Mouse (Mus musculus): ENCODE measurements around the gene Smpd3. TPM values are rescaled to one million over a fixed set of nuclear protein-coding genes. Genes with fewer than 3 reads are reported as not detected.
A peak's percentile ranks its signal among the peaks of the same experiment; 100 is the strongest.

The Smpd3 gene
- polyA plus RNA-seq, 1 experiment from 2014 or later: 2.5 TPM

DNA sequence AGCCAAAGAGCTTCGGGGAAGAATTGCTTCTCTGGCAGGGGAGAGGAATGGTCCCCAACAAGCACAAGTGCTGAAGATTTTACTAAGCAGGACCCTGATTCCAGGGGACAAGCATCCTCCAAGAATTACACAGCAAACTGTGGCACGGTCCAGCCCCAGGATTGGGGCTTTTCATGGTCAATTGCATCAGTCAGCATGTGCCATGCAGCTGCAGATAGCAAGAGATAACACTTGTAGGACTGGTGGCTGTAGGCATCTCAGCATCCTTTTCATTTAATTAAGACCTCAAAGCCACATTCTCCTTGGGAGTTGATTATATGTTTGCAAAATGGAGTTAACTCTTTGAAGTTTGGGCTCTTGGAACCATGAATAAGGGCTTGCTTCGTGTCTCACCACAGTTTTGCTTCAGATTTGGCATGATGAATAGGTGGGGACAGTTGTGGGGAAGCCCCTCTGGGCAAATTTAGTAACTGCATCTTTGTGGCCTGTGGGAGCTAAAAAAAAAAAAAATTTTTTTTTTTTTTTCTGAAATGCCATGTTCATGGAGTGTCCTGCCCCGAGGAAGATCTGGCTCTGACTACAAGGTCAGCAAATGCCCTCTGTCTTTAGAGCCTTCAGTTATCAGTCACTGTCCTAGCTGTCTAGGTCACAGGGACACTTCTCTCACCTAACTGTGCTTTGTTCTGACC lies 22.0 kb upstream of the Smpd3 start:
- ATAC-seq (ENCODE audit: insufficient number of reproducible peaks, low FRiP score): no peak
- H3K4me3 ChIP-seq: no peak overlapping the region
- 46% methylated on average over 4 of the region's 4 CpGs for WGBS

DNA sequence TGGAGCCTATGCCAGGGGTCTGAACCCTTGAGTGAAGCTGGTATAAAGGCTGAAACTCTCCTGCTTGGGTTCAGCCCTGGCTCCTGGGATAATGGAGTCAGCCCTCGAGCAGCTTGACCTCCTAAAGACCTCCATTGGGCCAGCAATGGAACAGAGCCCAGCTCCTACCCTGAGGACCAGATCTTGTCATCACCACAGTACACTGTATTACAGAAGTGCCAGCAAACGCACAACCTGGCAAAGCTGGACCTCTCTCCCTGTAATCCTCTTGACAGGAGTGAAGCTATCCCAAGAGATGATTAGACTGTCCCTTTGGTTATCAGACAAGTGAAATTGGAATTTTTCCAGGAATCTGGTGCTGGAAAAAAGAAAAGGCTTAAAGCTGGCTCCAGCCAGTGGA lies 13.3 kb upstream of the Smpd3 start:
- H3K36me3 ChIP-seq: no peaks in the 10 kb centered on the region
- H3K4me2 ChIP-seq: no peak overlapping the region
- H3K4me3 ChIP-seq: no peak overlapping the region
- no peaks in the 10 kb centered on the region for H3K9me3 ChIP-seq (replicated peaks)
- no peak overlapping the region for H3K27ac ChIP-seq (ENCODE audit: poor library complexity, severe bottlenecking)
- peaks cover 19% of the 10 kb centered on the region; the same call in 1 of the 2 replicates for H3K4me1 ChIP-seq (replicated peaks)
- no peak overlapping the region for H3K9ac ChIP-seq
- 14% methylated on average over 2 of the region's 2 CpGs for WGBS
- ATAC-seq (ENCODE audit: insufficient number of reproducible peaks, low FRiP score): peak; percentile 39; the same call in 1 of the 2 replicates
- H3K27me3 ChIP-seq (replicated peaks): no peaks in the 10 kb centered on the region

More for the DNA sequence above, 22.0 kb upstream of the Smpd3 start:
- no peaks in the 10 kb centered on the region for H3K36me3 ChIP-seq
- no peaks in the 10 kb centered on the region for H3K4me1 ChIP-seq (replicated peaks)
- no peaks in the 10 kb centered on the region for H3K9me3 ChIP-seq (replicated peaks)
- H3K4me2 ChIP-seq: no peak overlapping the region
- no peak overlapping the region for H3K9ac ChIP-seq
- H3K27ac ChIP-seq (ENCODE audit: poor library complexity, severe bottlenecking): no peak overlapping the region
- H3K27me3 ChIP-seq (replicated peaks): no peaks in the 10 kb centered on the region

DNA sequence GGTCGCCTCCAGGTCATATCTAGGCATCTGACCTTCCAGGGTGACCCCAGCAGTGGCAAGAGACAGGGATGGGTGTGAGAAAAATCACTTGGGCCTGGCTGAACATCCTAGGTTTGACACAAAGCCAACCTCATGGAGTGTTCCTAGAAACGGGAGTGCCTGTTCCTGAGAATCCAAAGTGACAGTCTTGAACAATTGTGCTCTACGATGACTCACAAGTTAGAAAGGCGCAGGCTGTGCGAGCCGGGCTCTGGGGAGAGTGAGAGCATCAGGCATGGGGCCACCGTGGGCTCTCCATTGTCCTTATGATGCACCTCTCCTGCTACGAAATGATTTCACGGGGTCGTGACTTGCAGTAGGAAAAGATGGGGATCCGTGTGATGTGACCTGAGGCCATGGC lies 11.6 kb upstream of the Smpd3 start:
- H3K9me3 ChIP-seq (replicated peaks): no peaks in the 10 kb centered on the region
- H3K27me3 ChIP-seq (replicated peaks): 0 out of 2 replicates have a peak, but pooled peaks cover 4% of the 10 kb centered on the region
- WGBS: 58% methylated on average over 11 of the region's 11 CpGs
- no peak overlapping the region for H3K9ac ChIP-seq
- ATAC-seq (ENCODE audit: insufficient number of reproducible peaks, low FRiP score): no peak
- no peak overlapping the region for H3K4me3 ChIP-seq
- no peak overlapping the region for H3K27ac ChIP-seq (ENCODE audit: poor library complexity, severe bottlenecking)
- no peaks in the 10 kb centered on the region for H3K36me3 ChIP-seq
- peaks cover 19% of the 10 kb centered on the region; the same call in 1 of the 2 replicates for H3K4me1 ChIP-seq (replicated peaks)
- H3K4me2 ChIP-seq: no peak overlapping the region

GRCm38 (mm10) chr8:106346123-106346522 lies 8.3 kb upstream of the Smpd3 start:
- ATAC-seq (ENCODE audit: insufficient number of reproducible peaks, low FRiP score): no peak
- Histone ChIP-seq H3K27ac (ENCODE audit: poor library complexity, severe bottlenecking) (no peak overlapping the region), H3K9ac (no peak overlapping the region), H3K9me3 (replicated peaks) (no peaks in the 10 kb centered on the region), H3K4me1 (replicated peaks) (peaks cover 22% of the 10 kb centered on the region), H3K36me3 (no peaks in the 10 kb centered on the region), H3K4me3 (no peak overlapping the region), H3K27me3 (replicated peaks) (0 out of 2 replicates have a peak, but pooled peaks cover 4% of the 10 kb centered on the region), H3K4me2 (no peak overlapping the region)
- 70% methylated on average over 6 of the region's 6 CpGs for WGBS

DNA sequence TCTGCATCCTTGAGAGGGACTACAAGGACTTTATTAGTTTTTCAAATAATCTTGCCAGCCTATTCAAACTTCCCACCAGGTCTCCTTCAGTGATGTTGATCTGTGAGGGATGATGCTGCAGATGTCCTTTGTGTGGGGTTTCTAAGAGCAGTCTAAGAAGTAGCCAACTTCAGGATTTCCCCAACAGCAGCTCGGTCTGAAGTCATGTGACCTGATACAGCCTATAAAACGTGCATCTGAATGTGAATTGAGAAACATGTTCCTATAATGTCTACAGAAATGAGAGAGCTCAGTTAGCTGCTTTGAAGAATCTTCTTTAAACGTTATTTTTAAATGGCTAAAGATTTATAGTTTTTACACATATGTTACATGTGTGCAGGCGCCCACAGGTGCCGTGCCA lies 5.7 kb upstream of the Smpd3 start:
- Histone ChIP-seq H3K36me3 (no peaks in the 10 kb centered on the region), H3K27me3 (replicated peaks) (0 out of 2 replicates have a peak, but pooled peaks cover 4% of the 10 kb centered on the region), H3K27ac (ENCODE audit: poor library complexity, severe bottlenecking) (no peak overlapping the region), H3K4me2 (no peak overlapping the region), H3K9me3 (replicated peaks) (no peaks in the 10 kb centered on the region), H3K4me1 (replicated peaks) (peaks cover 15% of the 10 kb centered on the region), H3K4me3 (no peak overlapping the region), H3K9ac (no peak overlapping the region)
- no peak for ATAC-seq (ENCODE audit: insufficient number of reproducible peaks, low FRiP score)
- 73% methylated on average over 5 of the region's 5 CpGs for WGBS

DNA sequence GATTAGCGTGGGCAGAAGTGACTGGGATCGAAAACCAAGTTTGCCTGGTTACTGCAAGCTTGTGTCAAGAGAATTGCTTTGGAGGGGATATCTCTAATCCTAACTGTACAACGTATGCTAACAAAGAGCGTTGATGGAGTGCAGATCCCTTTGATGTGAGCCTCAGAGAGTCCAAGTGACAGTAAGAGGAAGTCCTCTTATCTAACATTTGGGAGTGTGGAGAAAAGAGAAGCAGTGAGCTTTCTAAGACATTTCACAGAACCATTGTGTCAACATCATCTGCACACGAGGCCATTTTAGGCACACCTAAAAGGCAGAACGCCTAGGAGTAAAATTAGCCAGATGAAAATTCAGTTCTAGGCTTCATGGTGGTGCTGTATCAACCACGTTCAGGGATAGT lies 5.0 kb upstream of the Smpd3 start:
- no peak for ATAC-seq (ENCODE audit: insufficient number of reproducible peaks, low FRiP score)
- Histone ChIP-seq H3K9me3 (replicated peaks) (no peaks in the 10 kb centered on the region), H3K9ac (no peak overlapping the region), H3K4me1 (replicated peaks) (peaks cover 15% of the 10 kb centered on the region), H3K4me3 (no peak overlapping the region), H3K4me2 (no peak overlapping the region), H3K27ac (ENCODE audit: poor library complexity, severe bottlenecking) (peak overlapping the region; percentile 44; the same call in 1 of the 2 replicates), H3K36me3 (no peaks in the 10 kb centered on the region), H3K27me3 (replicated peaks) (0 out of 2 replicates have a peak, but pooled peaks cover 4% of the 10 kb centered on the region)
- 8% methylated on average over 7 of the region's 7 CpGs for WGBS

- Histone ChIP-seq H3K27ac (ENCODE audit: poor library complexity, severe bottlenecking) (no peak overlapping the region), H3K4me1 (replicated peaks) (peaks cover 21% of the 10 kb centered on the region), H3K9ac (no peak overlapping the region), H3K9me3 (replicated peaks) (no peaks in the 10 kb centered on the region), H3K36me3 (no peaks in the 10 kb centered on the region), H3K4me3 (peak overlapping the region; percentile 59), H3K4me2 (peak overlapping the region; percentile 72), H3K27me3 (replicated peaks) (peaks cover 31% of the 10 kb centered on the region)
- no peak for ATAC-seq (ENCODE audit: insufficient number of reproducible peaks, low FRiP score)
- whole genome bisulfite sequencing: 41% methylated on average over 8 of the region's 8 CpGs
These were observed 987 bp upstream of the Smpd3 start for GRCm38 (mm10) chr8:106338741-106339209.

- H3K4me1 ChIP-seq (replicated peaks): peaks cover 9% of the 10 kb centered on the region
- ATAC-seq (ENCODE audit: insufficient number of reproducible peaks, low FRiP score): no peak
- peak overlapping the region; percentile 72 for H3K4me2 ChIP-seq
- H3K9me3 ChIP-seq (replicated peaks): no peaks in the 10 kb centered on the region
- H3K27ac ChIP-seq (ENCODE audit: poor library complexity, severe bottlenecking): no peak overlapping the region
- no peak overlapping the region for H3K9ac ChIP-seq
- peak overlapping the region; percentile 28 for H3K4me3 ChIP-seq
- H3K27me3 ChIP-seq (replicated peaks): peaks cover 36% of the 10 kb centered on the region
- 3% methylated on average over 41 of the region's 41 CpGs for WGBS
- no peaks in the 10 kb centered on the region for H3K36me3 ChIP-seq
These were observed 1.2 kb downstream of the Smpd3 start for GRCm38 (mm10) chr8:106336561-106336960.

GRCm38 (mm10) chr8:106336031-106336430 lies 1.8 kb downstream of the Smpd3 start:
- ATAC-seq (ENCODE audit: insufficient number of reproducible peaks, low FRiP score): no peak
- peaks cover 36% of the 10 kb centered on the region for H3K27me3 ChIP-seq (replicated peaks)
- no peak overlapping the region for H3K4me2 ChIP-seq
- 68% methylated on average over 4 of the region's 4 CpGs for WGBS
- no peak overlapping the region for H3K4me3 ChIP-seq
- H3K36me3 ChIP-seq: no peaks in the 10 kb centered on the region
- no peak overlapping the region for H3K9ac ChIP-seq
- H3K4me1 ChIP-seq (replicated peaks): peaks cover 9% of the 10 kb centered on the region
- H3K9me3 ChIP-seq (replicated peaks): no peaks in the 10 kb centered on the region
- no peak overlapping the region for H3K27ac ChIP-seq (ENCODE audit: poor library complexity, severe bottlenecking)

DNA sequence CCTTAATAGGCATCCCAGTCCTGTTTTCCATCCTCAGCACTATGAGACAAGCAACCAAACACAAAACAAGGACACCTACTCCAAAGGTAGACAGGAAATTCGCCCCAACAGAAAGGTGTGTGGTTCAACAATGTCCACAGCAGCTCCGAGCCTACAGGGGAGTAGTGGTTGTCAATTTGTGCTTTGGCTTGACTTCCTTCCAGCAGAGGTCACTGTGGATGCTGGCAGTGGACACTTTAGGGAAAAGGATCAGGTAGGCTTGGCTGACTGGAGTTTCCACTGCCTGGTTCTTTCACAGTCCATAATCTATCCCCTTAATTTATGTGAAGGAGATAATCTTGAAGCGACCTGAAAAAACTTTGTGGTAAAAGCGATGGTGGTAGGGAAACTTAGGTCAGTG lies 2.6 kb downstream of the Smpd3 start:
- Histone ChIP-seq H3K9me3 (replicated peaks) (no peaks in the 10 kb centered on the region), H3K4me3 (no peak overlapping the region), H3K27me3 (replicated peaks) (peaks cover 36% of the 10 kb centered on the region), H3K4me2 (no peak overlapping the region), H3K4me1 (replicated peaks) (peaks cover 9% of the 10 kb centered on the region), H3K27ac (ENCODE audit: poor library complexity, severe bottlenecking) (no peak overlapping the region), H3K9ac (no peak overlapping the region), H3K36me3 (no peaks in the 10 kb centered on the region)
- 55% methylated on average over 4 of the region's 4 CpGs for WGBS
- ATAC-seq (ENCODE audit: insufficient number of reproducible peaks, low FRiP score): no peak

DNA sequence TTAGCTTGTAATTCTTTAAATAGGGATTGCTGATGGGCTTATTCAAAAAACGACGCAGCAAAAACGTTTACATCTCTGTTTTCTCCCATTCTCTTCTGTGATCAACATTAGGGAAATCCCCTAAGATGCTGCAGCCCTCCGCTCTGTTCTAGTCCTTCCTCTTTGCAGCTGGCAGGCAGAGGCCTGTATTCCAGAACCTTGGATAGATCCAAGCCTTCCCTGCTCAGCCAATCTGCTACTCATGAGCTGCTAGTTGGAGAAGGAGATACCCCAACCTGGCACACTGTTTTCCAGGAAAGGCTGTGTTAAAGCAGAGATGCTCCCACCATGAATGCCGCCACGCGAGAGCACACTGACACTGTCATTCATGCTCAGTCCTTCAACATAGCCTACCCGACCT lies 4.4 kb downstream of the Smpd3 start:
- H3K4me1 ChIP-seq (replicated peaks): 0 out of 2 replicates have a peak, but pooled peaks cover 5% of the 10 kb centered on the region
- no peak overlapping the region for H3K4me3 ChIP-seq
- no peaks in the 10 kb centered on the region for H3K9me3 ChIP-seq (replicated peaks)
- 31% methylated on average over 8 of the region's 8 CpGs for WGBS
- no peaks in the 10 kb centered on the region for H3K36me3 ChIP-seq
- H3K9ac ChIP-seq: no peak overlapping the region
- H3K27me3 ChIP-seq (replicated peaks): peaks cover 36% of the 10 kb centered on the region
- ATAC-seq (ENCODE audit: insufficient number of reproducible peaks, low FRiP score): no peak
- H3K27ac ChIP-seq (ENCODE audit: poor library complexity, severe bottlenecking): no peak overlapping the region
- H3K4me2 ChIP-seq: no peak overlapping the region

Measured in heart, embryonic 12.5 days (tissue).